Mouse (Mus musculus): ENCODE measurements around the gene 1700017B05Rik.

DNA sequence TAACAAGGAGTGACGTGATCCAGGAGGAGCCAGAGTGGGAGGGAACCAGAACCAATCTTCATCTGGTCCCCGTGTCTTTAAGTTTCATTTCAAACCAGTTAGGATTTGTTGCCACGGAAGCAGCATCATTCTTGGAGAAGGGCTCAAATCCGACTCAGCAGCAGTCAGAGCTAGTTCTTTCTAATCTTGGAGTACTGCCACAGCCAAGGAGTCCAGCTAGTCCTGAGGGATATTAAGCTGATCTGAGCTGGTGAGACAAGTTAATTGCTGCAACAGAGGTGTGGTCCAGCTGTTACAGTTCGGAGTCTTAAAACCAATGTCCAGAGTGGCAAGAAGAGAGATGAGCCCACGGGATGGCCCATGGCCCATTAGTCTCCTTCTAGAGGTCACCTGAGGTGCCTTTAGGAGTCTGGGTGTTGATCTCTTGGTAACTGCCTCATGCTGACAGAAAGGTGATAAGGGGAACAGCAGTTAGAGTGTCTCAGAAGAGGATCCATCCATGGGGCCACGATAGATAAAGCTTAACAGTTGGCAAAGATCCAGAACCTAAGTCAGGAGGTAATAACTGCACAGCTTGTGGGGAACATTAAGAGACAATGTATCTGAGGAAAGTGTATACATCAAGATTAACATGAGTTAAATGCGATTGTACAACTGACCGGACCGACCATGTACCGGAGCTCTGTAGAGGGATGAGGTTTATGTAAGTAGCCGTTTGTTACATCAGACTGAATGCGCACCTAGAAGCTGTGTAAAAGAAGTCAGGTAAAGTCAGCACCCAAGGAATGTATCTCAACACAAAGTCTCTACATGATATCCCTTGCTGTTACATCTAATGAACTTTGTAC is 36.4 kb downstream of the 1700017B05Rik start:
- no peak for TF ChIP-seq CTCF (IDR thresholded peaks at IDR 0.05; ENCODE audit: low read depth, low read length)
- no peak for TF ChIP-seq POLR2A (IDR thresholded peaks at IDR 0.05; ENCODE audit: borderline replicate concordance, low read depth, low read length)
